Mouse (Mus musculus): Measurements from ENCODE around the gene Nav3.
A peak's percentile ranks its signal among the peaks of the same experiment; 100 is the strongest.

GRCm38 (mm10) chr10:110455838-110456493 lies at the start of gene Nav3:
- peak; percentile 65 for TF ChIP-seq CTCF (IDR thresholded peaks at IDR 0.05; ENCODE audit: low read depth)
- no peak for TF ChIP-seq EP300 (optimal IDR thresholded peaks at IDR 0.05)
